Mouse (Mus musculus) layer of hippocampus, adult 8-10 months (tissue): ENCODE data around the gene Zbtb48. TPM values are rescaled to one million over a fixed set of nuclear protein-coding genes. Genes with fewer than 3 reads are reported as not detected.
A peak's percentile ranks its signal among the peaks of the same experiment; 100 is the strongest.

Experiments used
- DNase-seq, 2 experiments: peaks; one replicate each; pipeline ENCODE4 v3.0.0; 2022; ENCODE audit warnings: low spot score in 2 of 2
- total RNA-seq, 4 experiments: library from RNA; stranded (reverse); gene quantifications; 2 replicates each; pipeline ENCODE4 v1.2.4; 2022

The Zbtb48 gene
- total RNA-seq, 4 experiments from 2014 or later, result 13.8 to 17.6 (median 15.8) TPM

GRCm38 (mm10) chr4:152029997-152030396 lies 2.5 kb upstream of the Zbtb48 start:
- DNase-seq, result no peak

- no peak for DNase-seq
These were observed 1.6 kb upstream of the Zbtb48 start for GRCm38 (mm10) chr4:152029087-152029486.

- no peak for DNase-seq
These were observed 985 bp upstream of the Zbtb48 start for GRCm38 (mm10) chr4:152028456-152028855.

GRCm38 (mm10) chr4:152026751-152027508 lies 541 bp downstream of the Zbtb48 start:
- no peak for DNase-seq

- DNase-seq, result no peak
These were observed 2.9 kb downstream of the Zbtb48 start for GRCm38 (mm10) chr4:152024525-152024924.

GRCm38 (mm10) chr4:152022506-152022905 lies 5.0 kb downstream of the Zbtb48 start:
- peak in 1 of 2 experiments; percentile 4 for DNase-seq

GRCm38 (mm10) chr4:152021568-152022097 lies 5.8 kb downstream of the Zbtb48 start:
- DNase-seq, result no peak

GRCm38 (mm10) chr4:152020024-152020423 lies 7.4 kb downstream of the Zbtb48 start:
- no peak for DNase-seq

- DNase-seq, result no peak
These were observed 8.4 kb downstream of the Zbtb48 start for GRCm38 (mm10) chr4:152019073-152019472.

- DNase-seq, result no peak
These were observed 14.2 kb downstream of the Zbtb48 start for GRCm38 (mm10) chr4:152013036-152013813.

GRCm38 (mm10) chr4:152012109-152012508 lies 15.4 kb downstream of the Zbtb48 start:
- no peak for DNase-seq

- DNase-seq, result no peak
These were observed 16.2 kb downstream of the Zbtb48 start for GRCm38 (mm10) chr4:152011171-152011760.

- DNase-seq, result no peak
These were observed 16.8 kb downstream of the Zbtb48 start for GRCm38 (mm10) chr4:152010707-152011134.

- DNase-seq, result no peak
These were observed 17.3 kb downstream of the Zbtb48 start for GRCm38 (mm10) chr4:152010091-152010706.

- DNase-seq, result peak; percentile 60 to 74
These were observed 18.1 kb downstream of the Zbtb48 start for GRCm38 (mm10) chr4:152009076-152010051.

- DNase-seq, result peak; percentile 91
These were observed 18.8 kb downstream of the Zbtb48 start, which contains the start of gene Klhl21 for GRCm38 (mm10) chr4:152008622-152009075. Klhl21 (plus strand) TSS chr4:152008803.

- DNase-seq, result no peak
These were observed 19.3 kb downstream of the Zbtb48 start for GRCm38 (mm10) chr4:152008148-152008500.

GRCm38 (mm10) chr4:152007481-152008147 lies 19.9 kb downstream of the Zbtb48 start:
- no peak for DNase-seq

- no peak for DNase-seq
These were observed 20.7 kb downstream of the Zbtb48 start for GRCm38 (mm10) chr4:152006812-152007211.
